Mouse (Mus musculus) cerebellum, adult 2 months (tissue): Measurements from ENCODE around the gene Fry.

Experiments
- CTCF ChIP-seq: fragments of 200-500 bp; IDR thresholded peaks from 2 replicates; pipeline ENCODE4 v1.5.1; 2011; ENCODE audit warnings: low read depth, mild to moderate bottlenecking, control low read depth, low read length, moderate library complexity, borderline replicate concordance; ENCODE audit not compliant: insufficient read depth
- POLR2A ChIP-seq: fragments of 200-500 bp; IDR thresholded peaks from 2 replicates; pipeline ENCODE4 v1.6.1; 2011; ENCODE audit warnings: low read length, control low read depth, borderline replicate concordance; ENCODE audit not compliant: insufficient read depth

DNA sequence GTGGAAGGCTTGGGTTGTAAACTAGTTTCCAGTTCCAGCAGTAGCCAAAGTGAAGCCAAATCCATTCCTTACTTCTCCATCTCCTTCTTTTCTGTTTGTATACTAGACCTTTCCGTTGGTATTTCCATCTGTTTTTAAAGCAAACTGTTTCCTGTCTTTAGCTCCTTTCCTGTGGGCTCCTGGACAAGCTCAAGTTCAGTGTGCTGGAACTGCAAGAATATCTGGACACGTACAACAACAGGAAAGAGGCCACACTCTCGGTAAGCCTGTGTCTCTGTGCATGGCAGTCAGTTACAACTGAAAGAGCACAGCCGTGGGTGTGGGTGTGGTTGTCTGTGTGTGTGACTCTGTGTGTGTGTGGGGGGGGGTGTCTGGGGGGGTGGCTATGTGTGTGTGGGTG is 360.2 kb downstream of the Fry start:
- TF ChIP-seq POLR2A = no peak
- TF ChIP-seq CTCF = no peak
